Comparison of ENCODE assay signal across 13 mouse cellular contexts in the genomic region with DNA sequence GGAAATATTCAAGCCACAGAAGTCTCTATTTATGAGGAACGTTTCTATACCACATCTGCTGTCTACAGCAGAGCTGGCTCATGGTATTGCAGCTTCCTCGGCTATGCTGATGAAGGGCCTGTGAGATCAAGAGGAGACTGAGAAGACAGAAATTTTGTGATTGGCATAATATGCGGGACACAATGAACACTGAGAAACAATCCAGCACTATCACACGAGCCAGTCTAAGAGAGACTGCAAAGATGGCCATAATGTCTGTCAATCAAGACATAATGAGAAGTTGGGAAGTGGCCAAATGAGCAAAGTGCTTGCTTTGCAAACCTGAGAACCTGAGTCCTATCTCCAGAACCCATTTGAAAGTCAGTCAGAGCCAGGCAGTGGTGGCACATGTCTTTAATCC.
"Had no signal": no experiment of that assay in that cellular context is flagged by ENCODE, and none has a peak within 500 bp of the region (broad histone marks: within the 10 kb centered on the region; RNA-seq: fewer than 3 reads in every experiment).

No protein-coding gene starts in this region.

- H3K4me2 ChIP-seq: limb, embryonic 13.5 days; midbrain, embryonic 13.5 days; neural tube, embryonic 12.5 days had no signal

- H3K9ac ChIP-seq: limb, embryonic 13.5 days; liver, embryonic 14.5 days; midbrain, embryonic 13.5 days; neural tube, embryonic 12.5 days had no signal

- DNase-seq: kidney, adult 9 months; kidney, postnatal 36 days; layer of hippocampus, adult 9-11 months; layer of hippocampus, postnatal 36 days; lung, adult 18-20 months; lung, postnatal 36 days; thymus, postnatal 14 days had no signal

- H3K27ac ChIP-seq: kidney, postnatal 0 days; limb, embryonic 13.5 days; liver, embryonic 14.5 days; midbrain, embryonic 13.5 days; neural tube, embryonic 12.5 days; stomach, postnatal 0 days had no signal

- H3K4me1 ChIP-seq: limb, embryonic 13.5 days; neural tube, embryonic 12.5 days had no signal

- ATAC-seq: midbrain, embryonic 13.5 days had no signal

- H3K36me3 ChIP-seq: limb, embryonic 13.5 days; midbrain, embryonic 13.5 days; neural tube, embryonic 12.5 days had no signal

- H3K9me3 ChIP-seq: limb, embryonic 13.5 days; midbrain, embryonic 13.5 days; neural tube, embryonic 12.5 days had no signal

- H3K27me3 ChIP-seq: limb, embryonic 13.5 days; midbrain, embryonic 13.5 days; neural tube, embryonic 12.5 days had no signal

- H3K4me3 ChIP-seq: limb, embryonic 13.5 days; midbrain, embryonic 13.5 days; neural tube, embryonic 12.5 days had no signal
